Mouse (Mus musculus): ENCODE data around the gene Prdm9. TPM values are rescaled to one million over a fixed set of nuclear protein-coding genes. Genes with fewer than 3 reads are reported as not detected.

Gene Prdm9
- polyA plus RNA-seq, 1 experiment from 2014 or later, result 1.6 TPM

Other genes with a start within 250 kb of the Prdm9 start
- 10.1 and 11.8 TPM in 2 replicates for gene Dll1, start 187.5 kb downstream of the Prdm9 start, polyA plus RNA-seq (2016; fragmentation: Nextera tagmentation; extraction: Ambion mirVana)
- gene Fam120b, start 168.2 kb downstream of the Prdm9 start, polyA plus RNA-seq (2016; fragmentation: Nextera tagmentation; extraction: Ambion mirVana), result 17.2 and 17.3 TPM in 2 replicates
- gene Psmb1, start 64.6 kb downstream of the Prdm9 start, polyA plus RNA-seq (2016; fragmentation: Nextera tagmentation; extraction: Ambion mirVana), result 199 and 201 TPM in 2 replicates
- 26.6 and 29.2 TPM in 2 replicates for gene Tbp, start 64.5 kb downstream of the Prdm9 start, polyA plus RNA-seq (2016; fragmentation: Nextera tagmentation; extraction: Ambion mirVana)
- 31.1 and 32.6 TPM in 2 replicates for gene Pdcd2, start 37.1 kb downstream of the Prdm9 start, polyA plus RNA-seq (2016; fragmentation: Nextera tagmentation; extraction: Ambion mirVana)
- 27.8 and 28.0 TPM in 2 replicates for gene Chd1, start 140.6 kb upstream of the Prdm9 start, polyA plus RNA-seq (2016; fragmentation: Nextera tagmentation; extraction: Ambion mirVana)